ENCODE assay signal across 31 mouse cellular contexts in genomic region chr9:89758569-89758968, GRCm38 (mm10). TPM values are rescaled to one million over a fixed set of nuclear protein-coding genes. Genes with fewer than 3 reads are reported as not detected.
A peak's percentile ranks its signal among the peaks of the same experiment; 100 is the strongest.
DNase-seq lines count a peak whose midpoint lies in the region; ATAC-seq lines count a peak whose summit lies in the region.
"Had no signal": no experiment of that assay in that cellular context is flagged by ENCODE, and none has a peak within 500 bp of the region (broad histone marks: within the 10 kb centered on the region; RNA-seq: fewer than 3 reads in every experiment).

No protein-coding gene starts in this region.

- H3K4me1 ChIP-seq in hindbrain, embryonic 14.5 days (replicated peaks; ENCODE audit: control insufficient read depth, insufficient read depth, low read length), result no peaks in the 10 kb centered on the region
- H3K4me1 ChIP-seq: forebrain, embryonic 10.5 days; forebrain, embryonic 13.5 days; hindbrain, embryonic 10.5 days; hindbrain, embryonic 13.5 days had no signal

- ATAC-seq in granulocyte monocyte progenitor cell, adult 5-6 weeks (replicated peaks; ENCODE audit: poor library complexity, severe bottlenecking), result peak; percentile 66
- ATAC-seq in megakaryocyte progenitor cell, adult 5-6 weeks (replicated peaks; ENCODE audit: poor library complexity), result peak; percentile 69
- no peak for ATAC-seq in hindbrain, embryonic 14.5 days (ENCODE audit: low FRiP score)
- ATAC-seq: activated CD4-positive, CD25-positive, alpha-beta regulatory T cell, adult 4 months; CD4-positive, CD25-positive, alpha-beta regulatory T cell, adult 4 months; forebrain, embryonic 13.5 days; forebrain, embryonic 16.5 days had no signal

- H3K4me3 ChIP-seq in hindbrain, embryonic 14.5 days (replicated peaks; ENCODE audit: low read length), result no peak overlapping the region
- H3K4me3 ChIP-seq: forebrain, embryonic 10.5 days; forebrain, embryonic 13.5 days; hindbrain, embryonic 10.5 days; hindbrain, embryonic 13.5 days had no signal

- DNase-seq in thymus, postnatal 0 days (ENCODE audit: low spot score), result peak; percentile 1
- no peak for DNase-seq in thymus, postnatal 36 days
- DNase-seq in neural tube, embryonic 10.5 days (ENCODE audit: extremely low spot score, low spot score), result no peak
- DNase-seq in hindbrain, embryonic 14.5 days (ENCODE audit: low spot score), result no peak
- DNase-seq: adrenal gland, adult 8-10 months; adrenal gland, postnatal 25 days; cerebellum, adult 11-12 months; cerebellum, adult 8-10 months; cerebellum, postnatal 10 days; cerebellum, postnatal 36 days; gastrocnemius, postnatal 10 days; gastrocnemius, postnatal 36 days; heart, adult 11 months had no signal

- H3K27ac ChIP-seq in hindbrain, embryonic 14.5 days, result no peak overlapping the region
- H3K27ac ChIP-seq: forebrain, embryonic 10.5 days; forebrain, embryonic 13.5 days; hindbrain, embryonic 10.5 days; hindbrain, embryonic 13.5 days had no signal

- no peak overlapping the region for H3K9ac ChIP-seq in hindbrain, embryonic 14.5 days
- H3K9ac ChIP-seq: forebrain, embryonic 13.5 days; hindbrain, embryonic 13.5 days had no signal

- no peaks in the 10 kb centered on the region for H3K27me3 ChIP-seq in hindbrain, embryonic 14.5 days (ENCODE audit: control insufficient read depth, insufficient read depth, low read length)
- H3K27me3 ChIP-seq: forebrain, embryonic 13.5 days; hindbrain, embryonic 13.5 days had no signal

- H3K4me2 ChIP-seq in hindbrain, embryonic 14.5 days (replicated peaks), result no peak overlapping the region
- H3K4me2 ChIP-seq: forebrain, embryonic 13.5 days; heart, embryonic 11.5 days; hindbrain, embryonic 13.5 days had no signal

- no peaks in the 10 kb centered on the region for H3K36me3 ChIP-seq in hindbrain, embryonic 14.5 days (replicated peaks; ENCODE audit: control insufficient read depth, insufficient read depth)
- H3K36me3 ChIP-seq: forebrain, embryonic 10.5 days; hindbrain, embryonic 10.5 days; hindbrain, embryonic 13.5 days had no signal

- 100% methylated on average over 1 of the region's 1 CpGs for WGBS in hindbrain, embryonic 14.5 days

- no peaks in the 10 kb centered on the region for H3K9me3 ChIP-seq in hindbrain, embryonic 14.5 days (ENCODE audit: control insufficient read depth, low read length)
- H3K9me3 ChIP-seq: forebrain, embryonic 10.5 days; forebrain, embryonic 13.5 days; hindbrain, embryonic 10.5 days; hindbrain, embryonic 13.5 days had no signal

RNA-seq across cellular contexts. Expression of gene Ankrd34c, which starts 20.3 kb away (rescaled TPM):
- polyA plus RNA-seq in thymus, postnatal 0 days (2015; fragmentation: Nextera tagmentation; extraction: Ambion mirVana), result not detected in 2 replicates
- total RNA-seq in granulocyte monocyte progenitor cell, adult 5-6 weeks (2014; fragmentation: Nextera tagmentation), result not detected in 2 replicates
- not detected in 2 replicates for total RNA-seq in granulocyte monocyte progenitor cell, adult 5-6 weeks (2017)
- not detected in 2 replicates for total RNA-seq in megakaryocyte progenitor cell, adult 5-6 weeks (2015)
- not detected in 2 replicates for total RNA-seq in megakaryocyte progenitor cell, adult 5-6 weeks (2017)
- 0.88 and 1.2 TPM in 2 replicates for polyA plus RNA-seq in hindbrain, embryonic 14.5 days (2014; fragmentation: Nextera tagmentation; extraction: Ambion mirVana)
- total RNA-seq: adrenal gland, postnatal 25 days; ES-E14; gastrocnemius, adult 18-20 months; gastrocnemius, postnatal 10 days; gastrocnemius, postnatal 36 days; heart, adult 8-10 months; heart, postnatal 25 days had no signal
- polyA plus RNA-seq: activated CD4-positive, CD25-positive, alpha-beta regulatory T cell, adult 4 months; C2C12; CD4-positive, CD25-positive, alpha-beta regulatory T cell, adult 4 months; embryonic facial prominence, embryonic 14.5 days; forebrain, embryonic 10.5 days; forebrain, embryonic 13.5 days; heart, embryonic 11.5 days; heart, embryonic 14.5 days; heart, postnatal 0 days; hindbrain, embryonic 10.5 days had no signal

RNA-seq across cellular contexts. Expression of gene Tmed3, which starts 53.7 kb away (rescaled TPM):
- polyA plus RNA-seq in thymus, postnatal 0 days (2015; fragmentation: Nextera tagmentation; extraction: Ambion mirVana), result 47.5 and 50.8 TPM in 2 replicates
- total RNA-seq in granulocyte monocyte progenitor cell, adult 5-6 weeks (2014; fragmentation: Nextera tagmentation), result 304 and 307 TPM in 2 replicates
- 239 and 283 TPM in 2 replicates for total RNA-seq in granulocyte monocyte progenitor cell, adult 5-6 weeks (2017)
- total RNA-seq in megakaryocyte progenitor cell, adult 5-6 weeks (2015), result 322 and 358 TPM in 2 replicates
- 264 and 336 TPM in 2 replicates for total RNA-seq in megakaryocyte progenitor cell, adult 5-6 weeks (2017)
- polyA plus RNA-seq in hindbrain, embryonic 14.5 days (2014; fragmentation: Nextera tagmentation; extraction: Ambion mirVana), result 58.7 and 60.3 TPM in 2 replicates
